Mouse (Mus musculus) retina, postnatal 1 day (tissue): ENCODE results near the gene Tcl1b3.
A peak's percentile ranks its signal among the peaks of the same experiment; 100 is the strongest.
"Not testable (repeated sequence)": the region's sequence is repeated elsewhere in the genome, so short reads cannot be mapped to it uniquely, and the experiment has no call there.

Experiments
- DNase-seq: peaks from one replicate; pipeline ENCODE4 v3.0.0-alpha.2; 2012

Gene Tcl1b3

GRCm38 (mm10) chr12:105190743-105191142 is at the start of gene Tcl1b3:
Gene Tcl1b3 (plus strand): TSS chr12:105191043.
- not testable (repeated sequence) for DNase-seq

DNA sequence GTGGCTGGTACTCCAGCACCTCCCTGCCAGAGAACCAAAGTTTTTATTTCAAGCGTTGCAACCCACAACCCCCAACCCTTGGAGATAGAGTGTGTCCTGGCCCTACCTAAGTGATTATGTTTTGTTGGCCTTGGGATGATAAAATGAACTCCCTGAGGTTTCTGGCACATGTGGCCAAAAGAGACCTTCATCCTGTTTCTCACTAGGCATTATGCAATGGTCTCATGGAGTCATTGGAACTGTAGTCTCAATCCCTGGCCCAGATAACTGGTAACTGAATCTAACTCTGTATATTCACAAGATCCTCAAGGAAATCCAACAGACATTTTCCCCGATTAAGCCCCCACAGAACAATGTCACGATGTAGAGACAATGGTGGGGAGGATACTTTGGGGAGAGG is 47.7 kb upstream of the Tcl1b3 start:
- no peak for DNase-seq

DNA sequence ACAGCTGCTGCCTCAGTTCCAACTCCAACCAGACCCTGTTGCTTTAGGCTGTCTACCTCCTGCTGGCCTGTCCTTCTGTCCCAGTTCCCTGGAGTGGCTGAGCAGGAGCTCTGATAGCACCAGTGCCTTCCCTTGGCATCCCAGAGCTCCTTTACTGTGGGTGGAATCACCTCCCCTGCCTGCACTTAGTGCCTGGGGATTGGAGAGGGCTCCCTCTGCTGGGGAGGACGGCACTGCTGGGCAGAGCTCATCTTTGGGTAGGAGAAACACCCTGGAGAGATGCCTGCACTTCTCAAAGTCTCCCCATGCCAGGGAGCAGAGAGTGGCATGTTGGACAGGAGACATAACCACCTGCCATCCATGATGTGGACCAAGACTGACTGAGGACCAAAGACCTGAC is 45.9 kb upstream of the Tcl1b3 start:
- not testable (repeated sequence) for DNase-seq

DNA sequence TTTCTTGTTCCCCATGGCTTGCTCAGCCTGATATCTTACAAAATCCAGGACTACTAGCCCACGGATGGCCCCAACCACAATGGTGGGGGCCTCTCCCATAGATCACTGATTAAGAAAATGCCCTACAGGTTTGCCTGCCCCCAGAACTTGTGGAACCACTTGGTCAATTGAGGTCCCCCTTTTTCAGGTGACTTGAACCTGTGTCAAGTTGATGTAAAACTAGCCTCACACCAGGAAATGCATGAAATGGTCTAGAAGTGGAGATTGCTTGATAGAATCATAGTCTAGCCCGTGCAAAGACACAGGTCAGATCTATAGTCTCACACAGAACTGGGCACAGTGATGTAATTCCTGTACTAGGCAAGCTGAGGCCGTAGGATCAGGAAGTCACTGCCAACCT is 45.1 kb upstream of the Tcl1b3 start, which contains the start of gene Tcl1b2:
Gene Tcl1b2, plus strand, starts transcription at position 301 of the 400 bp plus-strand sequence.
- no peak for DNase-seq

GRCm38 (mm10) chr12:105155286-105155685 is 35.6 kb upstream of the Tcl1b3 start:
- not testable (repeated sequence) for DNase-seq

- DNase-seq = no peak
Observed at GRCm38 (mm10) chr12:105158842-105159241, 32.0 kb upstream of the Tcl1b3 start.

DNA sequence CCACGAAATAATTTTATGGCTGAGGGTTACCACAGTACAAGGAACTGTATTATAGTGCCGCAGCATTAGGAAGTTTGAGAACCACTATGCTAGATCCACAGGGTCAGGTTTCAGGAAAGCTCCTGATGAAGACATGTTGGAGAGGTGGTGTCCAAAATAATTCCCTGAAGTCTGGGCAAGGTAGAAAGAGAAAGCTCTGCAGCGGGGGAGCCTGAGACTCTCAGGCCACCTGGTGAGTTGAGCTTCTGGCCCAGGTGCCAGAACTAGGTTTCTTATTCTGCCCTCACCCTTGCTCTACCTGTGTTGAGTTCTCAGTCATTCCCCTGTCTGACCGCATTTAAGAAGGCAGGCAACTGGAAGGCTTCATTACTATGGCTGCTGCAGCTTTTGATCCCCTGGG is 31.5 kb upstream of the Tcl1b3 start, which contains the start of gene Tcl1b1:
Gene Tcl1b1, plus strand, starts transcription at position 301 of the 400 bp plus-strand sequence.
- DNase-seq = no peak

DNA sequence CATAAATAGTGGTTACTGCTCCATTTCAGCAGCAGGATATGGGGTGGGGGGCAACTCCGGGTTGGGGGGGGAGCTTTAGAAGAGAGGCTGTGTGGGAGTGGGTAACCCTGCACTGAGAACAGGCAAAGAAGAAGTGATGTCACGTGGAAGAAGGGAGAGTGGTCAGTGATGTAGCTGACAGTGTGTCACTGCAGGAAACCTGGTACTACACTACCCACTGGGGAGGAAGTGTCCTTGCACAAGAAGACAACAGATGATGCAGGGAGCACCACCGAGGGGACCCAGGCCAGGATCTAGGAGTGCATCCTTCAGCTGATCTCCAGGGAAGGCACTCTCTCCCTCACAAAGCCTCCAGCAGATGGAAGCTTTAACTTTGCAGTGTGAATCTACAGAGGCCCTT is 24.1 kb upstream of the Tcl1b3 start:
- DNase-seq = no peak

DNA sequence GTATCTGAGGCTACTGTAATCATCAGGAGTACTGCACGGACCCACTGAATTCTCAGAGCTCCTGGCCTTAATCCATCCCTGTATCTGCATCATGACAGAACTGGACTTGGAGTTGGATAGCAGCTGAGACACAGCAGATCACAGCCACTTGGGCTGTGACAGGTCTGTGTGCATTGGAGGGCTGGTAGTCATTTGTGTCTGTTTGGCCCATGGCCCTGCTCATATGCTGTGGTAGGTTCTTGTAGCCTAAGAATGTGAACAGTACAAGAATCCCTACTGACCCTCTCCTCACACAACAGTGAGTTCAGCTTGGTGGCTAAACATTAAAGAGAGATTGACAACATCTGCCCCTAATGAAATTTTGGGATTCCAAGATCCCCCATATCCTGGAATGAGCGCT is 17.5 kb upstream of the Tcl1b3 start:
- DNase-seq = no peak

GRCm38 (mm10) chr12:105174318-105174717 is 16.5 kb upstream of the Tcl1b3 start:
- DNase-seq = not testable (repeated sequence)

DNA sequence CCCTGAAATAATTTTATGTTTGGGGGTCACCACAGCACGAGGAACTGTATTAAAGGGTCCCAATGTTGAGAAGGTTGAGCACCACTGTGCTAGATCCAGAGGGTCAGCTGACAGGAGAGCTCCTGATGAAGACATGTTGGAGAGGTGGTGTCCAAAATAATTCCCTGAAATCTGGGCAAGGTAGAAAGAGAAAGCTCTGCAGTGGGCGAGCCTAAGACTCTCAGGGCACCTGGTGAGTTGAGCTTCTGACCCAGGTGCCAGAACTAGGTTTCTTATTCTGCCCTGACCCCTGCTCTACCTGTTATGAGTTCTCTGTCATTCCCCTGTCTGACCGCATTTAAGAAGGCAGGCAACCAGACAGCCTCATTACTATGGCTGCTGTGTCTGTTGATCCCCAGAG is 14.8 kb upstream of the Tcl1b3 start, which contains the start of gene Tcl1b5:
Gene Tcl1b5, plus strand, starts transcription at position 301 of the 400 bp plus-strand sequence.
- not testable (repeated sequence) for DNase-seq

- DNase-seq = not testable (repeated sequence)
Observed at GRCm38 (mm10) chr12:105181040-105181644, 9.7 kb upstream of the Tcl1b3 start.

DNA sequence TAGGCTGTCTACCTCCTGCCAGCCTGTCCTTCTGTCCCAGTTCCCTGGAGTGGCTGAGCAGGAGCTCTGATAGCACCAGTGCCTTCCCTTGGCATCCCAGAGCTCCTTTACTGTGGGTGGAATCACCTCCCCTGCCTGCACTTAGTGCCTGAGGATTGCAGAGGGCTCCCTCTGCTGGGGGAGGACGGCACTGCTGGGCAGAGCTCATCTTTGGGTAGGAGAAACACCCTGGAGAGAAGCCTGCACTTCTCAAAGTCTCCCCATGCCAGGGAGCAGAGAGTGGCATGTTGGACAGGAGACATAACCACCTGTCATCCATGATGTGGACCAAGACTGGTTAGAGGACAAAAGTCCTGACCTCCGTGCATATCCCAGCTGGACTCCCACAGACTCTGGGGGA is 1.9 kb upstream of the Tcl1b3 start:
- not testable (repeated sequence) for DNase-seq

GRCm38 (mm10) chr12:105199684-105200497 is 9.0 kb downstream of the Tcl1b3 start:
- DNase-seq = peak; percentile 30

DNA sequence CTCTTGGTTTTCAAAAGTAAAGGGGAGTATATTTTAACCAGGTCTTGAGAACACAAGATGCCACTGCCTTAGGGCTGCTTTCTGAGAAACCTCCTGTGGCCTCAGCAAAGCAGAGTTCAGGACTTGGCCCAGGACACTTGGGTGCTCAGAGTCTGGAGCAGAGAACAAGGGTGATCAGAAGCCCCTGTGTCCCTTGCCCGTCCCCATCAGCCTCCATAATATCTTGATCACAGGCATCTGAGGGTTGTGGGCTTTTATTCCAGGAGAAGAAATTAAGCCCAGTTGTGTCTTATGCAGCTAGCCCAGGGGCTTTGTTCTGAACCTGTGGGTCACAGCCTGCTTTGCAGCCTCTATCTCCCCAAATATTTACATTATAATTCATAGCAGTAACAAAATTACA is 10.8 kb downstream of the Tcl1b3 start, which contains the start of gene Tcl1b4:
Gene Tcl1b4, plus strand, starts transcription at position 301 of the 400 bp plus-strand sequence.
- not testable (repeated sequence) for DNase-seq

GRCm38 (mm10) chr12:105207071-105207470 is 16.2 kb downstream of the Tcl1b3 start:
- no peak for DNase-seq

DNA sequence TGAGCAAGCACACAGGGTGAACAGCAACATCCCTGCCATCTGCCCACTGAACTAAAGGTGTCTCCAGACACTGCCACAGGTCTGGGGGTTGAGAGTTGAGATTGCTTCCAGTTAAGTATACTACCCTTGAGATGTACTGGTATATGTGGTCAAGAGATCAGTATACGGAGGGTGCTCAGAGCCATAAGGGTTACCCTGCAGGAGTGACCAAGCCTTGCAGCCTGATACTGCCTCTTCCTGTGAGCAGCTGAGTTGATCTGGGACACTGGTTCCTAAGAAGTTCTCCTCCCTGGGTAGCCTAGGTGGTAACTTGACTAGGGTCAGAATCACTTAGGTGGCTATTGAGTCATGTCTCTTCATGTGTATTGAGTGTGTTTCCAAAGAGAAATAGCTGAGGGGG is 17.6 kb downstream of the Tcl1b3 start:
- DNase-seq = no peak

DNA sequence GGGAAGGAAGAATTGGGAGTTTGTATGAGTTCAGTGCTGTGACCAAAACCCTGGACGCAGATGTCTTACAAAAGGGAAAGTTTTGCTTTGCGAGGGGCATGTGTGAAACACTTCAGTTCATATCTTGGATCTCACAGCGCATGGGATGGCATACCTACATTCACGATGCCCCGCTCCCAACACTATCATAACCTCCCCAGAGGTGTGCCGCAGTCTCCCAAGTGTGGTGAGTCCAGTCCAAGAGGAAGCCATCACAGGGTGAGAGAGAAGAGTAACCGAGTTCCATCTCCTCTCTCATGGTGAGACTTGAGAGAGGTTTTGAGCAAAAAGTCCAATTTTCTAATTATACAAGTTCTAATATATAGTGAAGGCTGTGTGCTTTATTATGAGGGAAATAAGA is 18.4 kb downstream of the Tcl1b3 start:
- no peak for DNase-seq

GRCm38 (mm10) chr12:105217101-105217760 is 26.4 kb downstream of the Tcl1b3 start:
- DNase-seq = no peak

GRCm38 (mm10) chr12:105222601-105223319 is 31.9 kb downstream of the Tcl1b3 start, which contains the start of gene Tcl1:
Gene Tcl1 (minus strand): TSS chr12:105222793.
- no peak for DNase-seq

DNA sequence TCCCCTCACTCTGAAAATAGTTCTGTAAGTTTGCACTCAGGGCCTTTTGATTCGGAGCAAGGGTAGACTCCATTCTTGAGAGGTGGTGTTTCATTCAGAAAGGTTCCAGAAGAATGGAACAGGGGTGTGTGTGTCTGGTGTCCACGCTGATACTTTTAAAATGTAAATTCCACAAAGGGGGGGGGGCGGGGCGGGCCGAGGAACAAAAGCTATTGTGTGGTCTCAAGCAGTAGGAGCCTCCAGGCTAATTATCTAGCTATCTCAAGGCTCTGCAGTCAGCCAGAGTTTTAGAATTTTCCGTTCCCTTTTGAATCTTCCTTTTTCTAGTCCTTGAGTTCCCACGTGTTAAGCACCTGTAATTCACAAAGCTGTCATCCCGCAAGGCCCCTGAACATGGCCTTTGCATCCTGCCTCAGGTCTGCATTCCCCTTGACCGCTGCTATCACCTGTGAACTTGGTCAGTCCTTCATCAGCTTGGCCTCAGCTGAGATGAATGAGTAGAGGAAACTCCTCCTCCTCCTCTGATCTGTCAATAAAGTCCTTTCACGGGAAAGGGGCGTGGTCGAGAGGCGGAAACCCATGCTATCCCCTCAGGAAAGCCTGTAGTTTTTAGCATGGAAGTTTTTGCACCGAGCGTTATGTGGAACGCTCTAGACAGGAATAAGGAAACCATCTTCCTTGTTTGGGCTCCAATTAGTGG is 33.9 kb downstream of the Tcl1b3 start:
- no peak for DNase-seq

- DNase-seq = peak; percentile 41
Observed at GRCm38 (mm10) chr12:105234362-105234761, 43.5 kb downstream of the Tcl1b3 start.
